18 mouse cellular contexts compared by ENCODE assay signal in genomic region chr7:40388152-40388551, GRCm38 (mm10).
"Had no signal": no experiment of that assay in that cellular context is flagged by ENCODE, and none has a peak within 500 bp of the region (broad histone marks: within the 10 kb centered on the region; RNA-seq: fewer than 3 reads in every experiment).

No protein-coding gene starts in this region.

- H3K9me3 ChIP-seq: lung, embryonic 15.5 days; midbrain, embryonic 12.5 days; neural tube, embryonic 13.5 days; neural tube, embryonic 15.5 days; stomach, embryonic 15.5 days had no signal

- H3K9ac ChIP-seq: liver, postnatal 0 days; lung, embryonic 15.5 days; midbrain, embryonic 12.5 days; neural tube, embryonic 13.5 days; neural tube, embryonic 15.5 days; stomach, embryonic 15.5 days had no signal

- H3K36me3 ChIP-seq: lung, embryonic 15.5 days; midbrain, embryonic 12.5 days; neural tube, embryonic 13.5 days; neural tube, embryonic 15.5 days; stomach, embryonic 15.5 days had no signal

- DNase-seq: liver, postnatal 0 days; lung, adult 2 months; lung, postnatal 14 days; lung, postnatal 36 days; midbrain, embryonic 14.5 days; right cerebral cortex, postnatal 14 days; thymus, adult 2 months; thymus, postnatal 25 days; thymus, postnatal 4 days had no signal

- H3K4me1 ChIP-seq: lung, embryonic 15.5 days; megakaryocyte, embryonic 14.5 days; stomach, embryonic 15.5 days had no signal

- H3K27ac ChIP-seq: lung, embryonic 15.5 days; macrophage; midbrain, embryonic 12.5 days; neural tube, embryonic 13.5 days; neural tube, embryonic 15.5 days; stomach, embryonic 15.5 days; stomach, postnatal 0 days had no signal

- H3K4me3 ChIP-seq: lung, embryonic 15.5 days; megakaryocyte, embryonic 14.5 days; midbrain, embryonic 12.5 days; myocyte; neural tube, embryonic 13.5 days; neural tube, embryonic 15.5 days; stomach, embryonic 15.5 days had no signal
